Mouse (Mus musculus) embryo, embryonic 9.5 days (tissue): Measurements from ENCODE around the gene Cfap126.
A peak's percentile ranks its signal among the peaks of the same experiment; 100 is the strongest.
"Not testable (repeated sequence)": the region's sequence is repeated elsewhere in the genome, so short reads cannot be mapped to it uniquely, and the experiment has no call there.

ENCODE experiments used
- DNase-seq: peaks from one replicate; pipeline ENCODE4 v3.0.0-alpha.2; 2017; ENCODE audit errors: extremely low spot score

Gene Cfap126

GRCm38 (mm10) chr1:171124398-171124797 lies 10.7 kb downstream of the Cfap126 start:
- DNase-seq = no peak

GRCm38 (mm10) chr1:171129251-171129650 lies 15.5 kb downstream of the Cfap126 start:
- no peak for DNase-seq

GRCm38 (mm10) chr1:171130971-171131370 lies 17.3 kb downstream of the Cfap126 start:
- no peak for DNase-seq

GRCm38 (mm10) chr1:171135600-171135999 lies 21.9 kb downstream of the Cfap126 start:
- no peak for DNase-seq

GRCm38 (mm10) chr1:171137486-171138155 lies 23.9 kb downstream of the Cfap126 start:
- DNase-seq = not testable (repeated sequence)

GRCm38 (mm10) chr1:171142981-171143380 lies 29.3 kb downstream of the Cfap126 start:
- not testable (repeated sequence) for DNase-seq

- DNase-seq = peak; percentile 97
Observed at GRCm38 (mm10) chr1:171149974-171150760, 36.4 kb downstream of the Cfap126 start, which contains the start of the genes Sdhc and Mpz. Gene Sdhc (minus strand): TSS chr1:171150603. Gene Mpz (plus strand): TSS chr1:171150711.

- DNase-seq = no peak
Observed at GRCm38 (mm10) chr1:171150838-171151391, 37.2 kb downstream of the Cfap126 start.

- no peak for DNase-seq
Observed at GRCm38 (mm10) chr1:171151966-171152365, 38.2 kb downstream of the Cfap126 start.

- DNase-seq = no peak
Observed at GRCm38 (mm10) chr1:171156644-171157043, 42.9 kb downstream of the Cfap126 start.

- DNase-seq = no peak
Observed at GRCm38 (mm10) chr1:171157965-171158364, 44.2 kb downstream of the Cfap126 start.

GRCm38 (mm10) chr1:171159485-171159975 lies 45.8 kb downstream of the Cfap126 start:
- peak; percentile 20 for DNase-seq

- DNase-seq = no peak
Observed at GRCm38 (mm10) chr1:171162526-171162925, 48.8 kb downstream of the Cfap126 start.

GRCm38 (mm10) chr1:171164258-171164657 lies 50.5 kb downstream of the Cfap126 start:
- no peak for DNase-seq

- DNase-seq = no peak
Observed at GRCm38 (mm10) chr1:171165629-171166345, 52.1 kb downstream of the Cfap126 start.

- DNase-seq = no peak
Observed at GRCm38 (mm10) chr1:171168906-171169305, 55.2 kb downstream of the Cfap126 start.

- DNase-seq = no peak
Observed at GRCm38 (mm10) chr1:171169913-171170312, 56.2 kb downstream of the Cfap126 start.

GRCm38 (mm10) chr1:171171138-171171537 lies 57.4 kb downstream of the Cfap126 start:
- DNase-seq = no peak

- no peak for DNase-seq
Observed at GRCm38 (mm10) chr1:171172779-171173178, 59.1 kb downstream of the Cfap126 start.
